Mouse (Mus musculus) heart, embryonic 14.5 days (tissue): ENCODE measurements around the gene Zfp839. TPM values are rescaled to one million over a fixed set of nuclear protein-coding genes. Genes with fewer than 3 reads are reported as not detected.

Experiments used
- ATAC-seq: fragments of 200-750 bp; cut with Nextera tagmentation; 2 replicates; pipeline ENCODE4 v1.8.0; 2017; ENCODE audit warnings: low read depth, moderate TSS enrichment; ENCODE audit not compliant: insufficient number of reproducible peaks, insufficient read depth, low FRiP score
- H3K27ac ChIP-seq, 2 experiments: fragments of 200-500 bp in 1 of 2; fragments of 300-500 bp in 1 of 2; sonication (generic) in 1 of 2; replicated peaks in 1 of 2; 2 replicates each; pipeline ENCODE4 v1.5.1; 2012 to 2014; ENCODE audit warnings: low read depth in 2 of 2, low read length in 2 of 2, control low read depth in 1 of 2, mild to moderate bottlenecking in 1 of 2, mixed read lengths in 1 of 2; ENCODE audit not compliant: control insufficient read depth in 1 of 2, insufficient read depth in 1 of 2
- H3K27me3 ChIP-seq: fragments of 300-500 bp; sonication (generic); 2 replicates; pipeline ENCODE4 v1.6.1; 2014; ENCODE audit warnings: mild to moderate bottlenecking, low read length, control low read depth; ENCODE audit not compliant: control insufficient read depth, insufficient read depth
- H3K36me3 ChIP-seq: fragments of 300-500 bp; sonication (generic); 2 replicates; pipeline ENCODE4 v1.6.1; 2014; ENCODE audit warnings: mild to moderate bottlenecking, control low read depth, low read length, mixed read lengths; ENCODE audit not compliant: control insufficient read depth, insufficient read depth
- H3K4me1 ChIP-seq, 2 experiments: fragments of 200-500 bp in 1 of 2; fragments of 300-500 bp in 1 of 2; sonication (generic) in 1 of 2; 2 replicates each; pipeline ENCODE4 v1.6.1; 2012 to 2014; ENCODE audit warnings: low read length in 2 of 2, control low read depth in 1 of 2, mixed read lengths in 1 of 2; ENCODE audit not compliant: control insufficient read depth in 2 of 2, insufficient read depth in 2 of 2
- H3K4me2 ChIP-seq: fragments of 300-500 bp; sonication (generic); 2 replicates; pipeline ENCODE4 v1.6.1; 2014; ENCODE audit warnings: mild to moderate bottlenecking, low read length
- H3K4me3 ChIP-seq, 2 experiments: fragments of 200-500 bp in 1 of 2; fragments of 300-500 bp in 1 of 2; sonication (generic) in 1 of 2; 2 replicates each; pipeline ENCODE4 v1.5.1; 2012 to 2014; ENCODE audit warnings: low read length in 2 of 2, mild to moderate bottlenecking in 2 of 2, control low read depth in 1 of 2, low read depth in 1 of 2, moderate library complexity in 1 of 2; ENCODE audit not compliant: control insufficient read depth in 1 of 2, insufficient read depth in 1 of 2
- H3K9ac ChIP-seq: fragments of 300-500 bp; sonication (generic); 2 replicates; pipeline ENCODE4 v1.6.1; 2014; ENCODE audit warnings: mild to moderate bottlenecking, low read length
- H3K9me3 ChIP-seq: fragments of 300-500 bp; sonication (generic); 2 replicates; pipeline ENCODE4 v1.6.1; 2016; ENCODE audit warnings: low read length, control low read depth; ENCODE audit not compliant: control insufficient read depth
- WGBS: fragments of 180-500 bp; shearing (Covaris S2); extraction: QIAGEN DNeasy Blood & Tissue Kit; methylation state at CpG from one replicate; pipeline ENCODE4 v1.1.7; 2014; 5-methylcytosine and 5-hydroxymethylcytosine counted together
- polyA plus RNA-seq: library from polyadenylated mRNA; unstranded; fragments of >200 nt; fragmentation: Nextera tagmentation; extraction: Ambion mirVana; gene quantifications from 2 replicates; pipeline ENCODE4 v1.2.1, GENCODE M21; 2014

Zfp839 gene
- 4.6 TPM in 2 replicates for polyA plus RNA-seq

DNA sequence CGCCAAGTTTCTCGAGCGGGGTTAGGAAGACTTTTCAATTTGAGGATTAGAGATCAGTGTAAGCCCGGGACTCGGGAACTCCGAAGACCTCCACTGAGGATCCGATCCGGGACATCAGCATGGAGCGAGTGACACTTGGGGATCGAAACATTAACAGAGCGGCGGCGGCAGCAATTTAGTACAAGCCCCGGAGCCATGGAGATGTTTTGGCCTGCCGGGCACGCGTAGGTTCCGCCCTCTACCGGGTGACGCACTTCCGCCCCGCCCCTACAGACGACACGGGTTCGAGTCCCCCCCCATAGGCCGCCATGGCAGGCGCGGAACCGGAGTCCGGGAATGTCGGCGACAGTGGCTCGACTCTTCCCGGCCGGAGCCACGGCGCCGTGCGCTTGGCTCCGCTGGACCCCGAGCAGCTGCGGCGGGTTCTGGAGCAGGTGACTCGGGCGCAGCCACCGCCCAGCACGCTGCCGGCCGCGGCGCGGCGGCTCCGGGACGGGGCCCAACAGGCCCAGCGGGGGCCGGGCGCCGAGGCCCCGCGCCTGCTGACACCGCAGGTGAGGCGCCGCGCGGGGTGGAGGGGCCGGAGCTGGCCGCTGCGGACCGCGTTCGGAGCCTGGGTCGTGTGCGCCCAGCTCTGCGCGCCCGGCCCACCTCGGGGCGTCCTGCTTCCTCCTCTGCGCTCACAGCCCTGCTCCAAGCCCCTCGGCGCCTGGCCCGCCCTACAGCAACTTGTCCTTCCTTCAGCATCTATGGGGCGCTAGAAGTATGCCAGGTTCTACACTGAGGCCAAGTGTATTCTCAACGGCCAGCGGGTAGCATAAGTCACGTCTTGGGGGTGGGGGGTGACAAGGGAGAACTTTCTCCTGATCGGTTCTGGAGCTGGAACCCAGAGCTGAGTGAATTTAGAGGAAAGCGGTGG is at the start of gene Zfp839:
TSS of gene Zfp839 (plus strand) at position 244 of the 919 bp plus-strand sequence.
- H3K27me3 ChIP-seq: no peaks in the 10 kb centered on the region

DNA sequence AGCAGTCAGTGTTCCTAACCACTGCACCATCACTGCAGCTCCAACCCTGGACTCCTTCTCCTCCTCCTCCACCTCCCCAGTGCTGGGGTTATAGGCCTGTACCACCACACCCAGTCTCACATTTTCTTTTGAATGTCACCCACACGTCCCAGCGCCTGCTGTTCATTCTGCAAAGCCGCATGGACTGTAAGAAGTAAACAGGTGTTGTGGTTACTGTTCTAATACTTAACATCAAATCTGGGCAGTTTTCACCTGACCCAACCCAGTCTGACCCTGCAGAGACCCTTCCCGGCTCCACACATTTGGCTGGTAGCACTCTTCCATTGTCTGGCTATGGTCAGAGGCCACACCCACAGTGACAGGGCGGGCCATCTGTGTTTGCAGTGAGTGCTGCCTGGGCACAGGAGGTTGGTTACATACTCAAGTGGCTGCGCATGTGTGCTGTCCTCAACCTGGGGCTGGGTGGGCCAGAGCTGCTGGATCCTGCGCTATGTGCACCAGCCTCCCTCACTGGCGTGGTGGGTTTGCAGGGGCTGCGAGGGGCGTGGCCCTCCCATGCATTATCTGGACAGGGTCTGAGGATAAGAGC is 48.1 kb upstream of the Zfp839 start:
- WGBS: 67% methylated on average over 10 of the region's 10 CpGs
- Histone ChIP-seq H3K9ac (no peak overlapping the region), H3K4me1 (peaks cover 17 to 42% of the 10 kb centered on the region in 2 experiments), H3K27ac (0 out of 4 replicates have a peak overlapping the region, but pooled peaks of 1 of the 2 experiments have one; percentile 26), H3K36me3 (peaks cover 6% of the 10 kb centered on the region; the same call in 1 of the 2 replicates), H3K27me3 (no peaks in the 10 kb centered on the region), H3K4me2 (no peak overlapping the region), H3K4me3 (no peak overlapping the region), H3K9me3 (no peaks in the 10 kb centered on the region)
- ATAC-seq: no peak

More for the DNA sequence above, at the start of gene Zfp839:
- Histone ChIP-seq H3K4me1 (peaks cover 17 to 23% of the 10 kb centered on the region in 2 experiments), H3K4me3 (peak within 1 kb of the TSS; percentile 89 to 93), H3K4me2 (peak within 1 kb of the TSS; percentile 74), H3K36me3 (peaks cover 3% of the 10 kb centered on the region), H3K27ac (peak within 1 kb of the TSS; percentile 48 to 75), H3K9me3 (no peaks in the 10 kb centered on the region), H3K9ac (peak within 1 kb of the TSS; percentile 90)
- peak; percentile 72 for ATAC-seq
- under 1% methylated on average over 84 of the region's 89 CpGs for WGBS

DNA sequence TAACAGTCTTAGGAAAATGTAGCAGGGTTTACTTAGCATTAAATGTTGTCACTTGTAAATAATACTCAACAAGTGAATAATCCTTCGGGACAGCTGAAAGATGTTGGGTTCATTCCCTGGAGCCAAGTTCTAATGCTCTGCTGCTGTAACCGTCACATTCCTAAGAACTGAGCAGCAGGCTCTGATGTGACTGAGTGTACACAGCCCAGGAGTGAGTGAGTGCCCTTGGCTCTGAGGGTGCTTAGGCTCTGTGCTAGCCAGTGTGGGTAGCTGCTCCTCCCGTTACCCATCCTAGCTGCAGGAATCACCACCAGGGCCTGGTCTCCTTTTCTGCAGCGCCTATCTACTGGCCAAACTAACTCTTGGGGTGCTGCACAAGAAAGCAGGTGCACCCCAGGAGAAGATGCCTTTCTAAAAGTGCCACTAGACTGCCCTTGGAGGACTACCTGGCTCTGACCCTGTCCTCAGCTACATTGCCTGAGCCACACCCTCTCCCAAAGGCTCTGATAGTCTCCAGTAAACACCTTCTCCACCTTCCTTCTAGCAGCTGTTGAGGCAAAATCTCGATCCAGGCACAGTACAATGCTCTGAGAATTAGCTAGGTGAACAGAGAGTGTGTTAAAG is 47.3 kb upstream of the Zfp839 start:
- H3K27ac ChIP-seq: peak overlapping the region in 1 of 2 experiments; percentile 26; a peak in 1 of 4 replicates
- WGBS: 79% methylated on average over 5 of the region's 5 CpGs
- no peak overlapping the region for H3K9ac ChIP-seq
- H3K4me3 ChIP-seq: no peak overlapping the region
- no peaks in the 10 kb centered on the region for H3K27me3 ChIP-seq
- ATAC-seq: no peak
- H3K4me1 ChIP-seq: peaks cover 16 to 35% of the 10 kb centered on the region in 2 experiments
- no peaks in the 10 kb centered on the region for H3K9me3 ChIP-seq
- peaks cover 12% of the 10 kb centered on the region; the same call in 1 of the 2 replicates for H3K36me3 ChIP-seq
- no peak overlapping the region for H3K4me2 ChIP-seq

DNA sequence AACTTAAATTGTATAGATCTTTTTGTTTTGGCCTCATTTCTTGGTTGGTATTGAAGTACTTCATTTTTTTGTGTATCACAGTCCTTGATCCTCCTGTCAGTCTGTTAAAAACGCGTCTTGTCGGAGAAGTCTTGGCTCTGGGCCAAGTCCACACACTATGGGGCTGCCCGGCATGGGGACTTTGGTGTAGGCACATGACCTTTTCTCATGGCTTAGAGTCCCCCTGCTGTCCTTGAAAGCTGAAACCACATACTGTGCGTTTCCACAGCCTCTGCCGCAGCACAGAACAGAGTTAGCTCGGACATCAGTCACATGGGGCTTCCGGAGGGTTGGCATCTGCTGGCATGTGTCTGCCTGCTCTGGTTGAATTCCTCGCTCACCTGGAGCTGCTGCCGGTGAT is 45.8 kb upstream of the Zfp839 start:
- no peak overlapping the region for H3K9ac ChIP-seq
- peak overlapping the region; percentile 23 for H3K4me2 ChIP-seq
- no peaks in the 10 kb centered on the region for H3K27me3 ChIP-seq
- no peak overlapping the region for H3K4me3 ChIP-seq
- no peaks in the 10 kb centered on the region for H3K9me3 ChIP-seq
- ATAC-seq: peak; percentile 79
- peaks cover 12% of the 10 kb centered on the region; the same call in 1 of the 2 replicates for H3K36me3 ChIP-seq
- peak overlapping the region; percentile 4 to 71 for H3K27ac ChIP-seq
- 18% methylated on average over 10 of the region's 10 CpGs for WGBS
- H3K4me1 ChIP-seq: peaks cover 11 to 29% of the 10 kb centered on the region in 2 experiments

DNA sequence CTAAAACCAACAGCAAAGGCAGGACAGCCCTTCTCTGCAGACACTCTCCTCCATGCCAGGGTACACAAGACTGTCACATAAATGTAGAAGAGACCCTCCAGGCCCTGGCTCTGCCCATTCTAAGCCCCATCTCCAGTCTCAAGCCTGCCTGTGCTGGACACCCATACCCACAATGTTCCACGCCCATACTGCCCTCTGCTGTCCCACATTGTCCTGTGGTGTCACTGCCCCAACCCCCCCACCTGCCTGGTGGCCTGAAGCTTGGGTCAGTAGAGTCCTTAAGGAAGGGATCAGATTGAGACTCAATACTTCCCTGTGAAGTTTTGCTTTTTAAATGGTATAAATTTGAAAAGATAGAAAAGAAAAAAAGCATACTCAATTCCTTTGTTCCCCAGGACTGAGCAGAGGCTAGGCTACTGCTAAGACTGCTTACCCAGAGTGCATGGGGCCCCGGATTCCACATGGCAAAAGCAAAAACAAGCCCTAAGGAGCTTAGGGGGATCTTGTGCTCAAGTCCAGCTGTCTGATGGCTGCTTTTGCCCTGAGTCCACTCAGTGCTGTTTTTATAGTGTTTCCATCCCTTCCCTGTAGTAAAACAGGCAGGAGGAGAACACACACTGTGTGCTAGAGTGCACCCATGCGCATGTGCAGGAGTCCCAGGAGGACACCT is 43.6 kb upstream of the Zfp839 start:
- Histone ChIP-seq H3K4me3 (no peak overlapping the region), H3K36me3 (peaks cover 12% of the 10 kb centered on the region; the same call in 1 of the 2 replicates), H3K4me1 (peaks cover 14 to 29% of the 10 kb centered on the region in 2 experiments), H3K4me2 (no peak overlapping the region), H3K9ac (no peak overlapping the region), H3K27me3 (no peaks in the 10 kb centered on the region), H3K27ac (no peak overlapping the region), H3K9me3 (no peaks in the 10 kb centered on the region)
- 81% methylated on average over 3 of the region's 3 CpGs for WGBS
- ATAC-seq: no peak

DNA sequence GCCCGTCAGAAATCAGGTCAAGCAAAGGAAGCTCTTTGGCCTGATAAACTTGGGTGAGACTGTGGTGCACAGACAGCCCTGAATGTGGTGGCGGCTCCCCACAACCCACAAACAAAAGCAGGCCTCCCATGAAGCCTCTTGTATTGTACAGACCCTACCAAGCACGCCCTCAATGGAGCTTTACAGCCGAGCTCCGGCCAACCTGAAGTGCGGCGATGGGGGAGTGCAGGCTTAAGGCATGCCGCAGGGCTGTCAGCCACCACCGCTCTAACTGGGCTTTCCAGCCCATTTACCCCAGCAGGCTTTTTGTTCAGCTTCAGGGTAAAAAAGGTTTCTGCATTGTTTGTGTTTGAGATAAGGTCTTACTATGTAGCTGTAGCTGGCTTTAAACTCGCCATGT is 41.6 kb upstream of the Zfp839 start:
- Histone ChIP-seq H3K4me3 (no peak overlapping the region), H3K27ac (no peak overlapping the region), H3K36me3 (peaks cover 12% of the 10 kb centered on the region; the same call in 1 of the 2 replicates), H3K4me1 (peaks cover 10 to 14% of the 10 kb centered on the region in 2 experiments), H3K9me3 (no peaks in the 10 kb centered on the region), H3K27me3 (no peaks in the 10 kb centered on the region), H3K9ac (no peak overlapping the region), H3K4me2 (no peak overlapping the region)
- no peak for ATAC-seq
- WGBS: 80% methylated on average over 10 of the region's 10 CpGs

DNA sequence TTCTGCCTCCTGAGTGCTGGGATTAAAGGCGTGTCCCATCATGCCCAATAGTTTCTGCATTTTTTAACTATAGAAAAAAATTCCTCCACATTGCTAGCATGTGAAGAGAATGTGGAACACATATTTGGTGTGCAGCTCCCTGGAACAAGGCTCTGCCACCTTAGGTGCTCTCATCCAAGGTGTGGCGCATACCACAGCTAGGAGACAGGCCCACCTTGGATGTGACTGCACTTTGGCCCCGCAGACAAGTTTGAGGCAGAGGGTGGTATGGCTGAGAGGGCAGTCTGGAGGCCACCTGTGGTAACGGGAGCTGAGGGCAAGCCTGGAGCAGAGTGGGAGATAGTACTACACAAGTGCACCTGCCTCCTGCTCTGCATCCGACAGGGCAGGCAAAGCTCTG is 41.2 kb upstream of the Zfp839 start:
- peaks cover 10 to 14% of the 10 kb centered on the region in 2 experiments for H3K4me1 ChIP-seq
- peaks cover 12% of the 10 kb centered on the region; the same call in 1 of the 2 replicates for H3K36me3 ChIP-seq
- no peak for ATAC-seq
- H3K4me2 ChIP-seq: no peak overlapping the region
- H3K9me3 ChIP-seq: no peaks in the 10 kb centered on the region
- no peak overlapping the region for H3K27ac ChIP-seq
- H3K27me3 ChIP-seq: no peaks in the 10 kb centered on the region
- WGBS: 80% methylated on average over 5 of the region's 5 CpGs
- no peak overlapping the region for H3K9ac ChIP-seq
- no peak overlapping the region for H3K4me3 ChIP-seq
